Mouse (Mus musculus) granulocyte monocyte progenitor cell, adult 5-6 weeks (primary cell): ENCODE data around the gene Gfod1. TPM values are rescaled to one million over a fixed set of nuclear protein-coding genes. Genes with fewer than 3 reads are reported as not detected.

Source experiments
- ATAC-seq: replicated peaks from 2 replicates; pipeline ENCODE4 v1.8.0; 2016; ENCODE audit warnings: mild to moderate bottlenecking, moderate TSS enrichment, inconsistent platforms; ENCODE audit not compliant: poor library complexity, severe bottlenecking
- total RNA-seq, 2 experiments: library from RNA; stranded (forward) in 1 of 2; stranded (reverse) in 1 of 2; fragments of 200-712, 200-1000 nt in 1 of 2; fragments of >200 nt in 1 of 2; fragmentation: Nextera tagmentation in 1 of 2; gene quantifications; 2 replicates each; pipeline ENCODE4 v1.2.3; 2014 to 2017

Gene Gfod1
- total RNA-seq (2014; fragmentation: Nextera tagmentation) (13.2 and 13.9 TPM in 2 replicates), total RNA-seq (2017) (7.5 and 7.8 TPM in 2 replicates)

GRCm38 (mm10) chr13:43304018-43304431 is at the start of gene Gfod1:
TSS of gene Gfod1 (minus strand) at chr13:43304172.
- peak; percentile 86 for ATAC-seq

GRCm38 (mm10) chr13:43353356-43353755 is 49.4 kb upstream of the Gfod1 start:
- no peak for ATAC-seq

GRCm38 (mm10) chr13:43350489-43351169 is 46.7 kb upstream of the Gfod1 start:
- ATAC-seq = no peak

- no peak for ATAC-seq
These were observed 45.4 kb upstream of the Gfod1 start for GRCm38 (mm10) chr13:43349376-43349775.

- no peak for ATAC-seq
These were observed 42.9 kb upstream of the Gfod1 start for GRCm38 (mm10) chr13:43346825-43347224.

GRCm38 (mm10) chr13:43338632-43339031 is 34.7 kb upstream of the Gfod1 start:
- no peak for ATAC-seq

GRCm38 (mm10) chr13:43338001-43338400 is 34.0 kb upstream of the Gfod1 start:
- ATAC-seq = no peak

GRCm38 (mm10) chr13:43336425-43337221 is 32.7 kb upstream of the Gfod1 start:
- ATAC-seq = no peak

GRCm38 (mm10) chr13:43332591-43332990 is 28.6 kb upstream of the Gfod1 start:
- peak; percentile 78 for ATAC-seq

- ATAC-seq = no peak
These were observed 27.9 kb upstream of the Gfod1 start for GRCm38 (mm10) chr13:43331721-43332444.

- ATAC-seq = peak; percentile 69
These were observed 21.5 kb upstream of the Gfod1 start for GRCm38 (mm10) chr13:43325427-43325826.

GRCm38 (mm10) chr13:43321492-43321891 is 17.5 kb upstream of the Gfod1 start:
- ATAC-seq = no peak

GRCm38 (mm10) chr13:43319396-43319795 is 15.4 kb upstream of the Gfod1 start:
- peak; percentile 37 for ATAC-seq

- ATAC-seq = no peak
These were observed 13.4 kb upstream of the Gfod1 start for GRCm38 (mm10) chr13:43317411-43317810.

- no peak for ATAC-seq
These were observed 1.4 kb upstream of the Gfod1 start for GRCm38 (mm10) chr13:43305181-43305924.

GRCm38 (mm10) chr13:43304700-43305099 is 728 bp upstream of the Gfod1 start:
- peak; percentile 26 for ATAC-seq

- ATAC-seq = peak; percentile 3; the same call in 1 of the 2 replicates
These were observed 609 bp downstream of the Gfod1 start for GRCm38 (mm10) chr13:43303161-43303965.

GRCm38 (mm10) chr13:43302651-43303160 is 1.3 kb downstream of the Gfod1 start:
- ATAC-seq = no peak

GRCm38 (mm10) chr13:43302239-43302638 is 1.7 kb downstream of the Gfod1 start:
- no peak for ATAC-seq
